Mouse (Mus musculus) liver, embryonic 14 days (tissue): ENCODE data around the gene Pgrmc1. TPM values are rescaled to one million over a fixed set of nuclear protein-coding genes. Genes with fewer than 3 reads are reported as not detected.

Experiments used
- polyA plus RNA-seq: library from polyadenylated mRNA; depleted of rRNA; stranded (reverse); fragments of >200 nt; gene quantifications from 2 replicates; pipeline ENCODE4 v1.2.3, GENCODE M21; 2012; rRNA removed

The Pgrmc1 gene
- polyA plus RNA-seq = 44.4 and 55.9 TPM in 2 replicates

DNA sequence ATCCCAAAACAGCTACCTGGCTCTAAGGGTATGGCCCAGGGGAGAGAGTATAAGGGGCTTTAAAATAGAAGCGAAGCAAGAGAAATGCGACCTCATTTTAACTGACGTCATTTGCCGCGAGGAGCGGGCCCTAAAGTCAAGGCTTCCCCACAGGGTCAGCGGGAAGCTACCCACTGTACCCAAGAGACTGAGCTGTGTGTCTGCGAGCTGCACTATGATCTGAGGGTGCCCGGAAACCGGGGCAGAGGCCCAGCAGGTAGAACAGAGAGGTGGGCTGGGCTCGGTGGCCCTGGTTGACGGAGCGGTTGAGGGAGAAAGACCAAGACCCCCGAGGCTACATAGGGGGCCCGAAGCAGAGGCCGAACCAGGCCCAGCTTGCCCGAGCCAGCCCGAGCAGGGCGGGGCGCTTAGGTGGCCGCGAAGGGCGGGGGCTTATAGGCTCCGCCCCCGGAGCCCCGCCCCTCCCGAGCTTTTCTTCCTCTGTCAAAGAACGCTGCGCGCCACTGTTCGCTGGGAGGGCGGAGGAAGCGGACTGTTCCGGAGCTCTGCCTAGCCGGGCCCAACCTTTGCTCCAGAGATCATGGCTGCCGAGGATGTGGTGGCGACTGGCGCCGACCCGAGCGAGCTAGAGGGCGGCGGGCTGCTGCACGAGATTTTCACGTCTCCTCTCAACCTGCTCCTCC lies at the start of gene Pgrmc1:
Gene Pgrmc1, plus strand, starts transcription at position 500 of the 683 bp plus-strand sequence.

DNA sequence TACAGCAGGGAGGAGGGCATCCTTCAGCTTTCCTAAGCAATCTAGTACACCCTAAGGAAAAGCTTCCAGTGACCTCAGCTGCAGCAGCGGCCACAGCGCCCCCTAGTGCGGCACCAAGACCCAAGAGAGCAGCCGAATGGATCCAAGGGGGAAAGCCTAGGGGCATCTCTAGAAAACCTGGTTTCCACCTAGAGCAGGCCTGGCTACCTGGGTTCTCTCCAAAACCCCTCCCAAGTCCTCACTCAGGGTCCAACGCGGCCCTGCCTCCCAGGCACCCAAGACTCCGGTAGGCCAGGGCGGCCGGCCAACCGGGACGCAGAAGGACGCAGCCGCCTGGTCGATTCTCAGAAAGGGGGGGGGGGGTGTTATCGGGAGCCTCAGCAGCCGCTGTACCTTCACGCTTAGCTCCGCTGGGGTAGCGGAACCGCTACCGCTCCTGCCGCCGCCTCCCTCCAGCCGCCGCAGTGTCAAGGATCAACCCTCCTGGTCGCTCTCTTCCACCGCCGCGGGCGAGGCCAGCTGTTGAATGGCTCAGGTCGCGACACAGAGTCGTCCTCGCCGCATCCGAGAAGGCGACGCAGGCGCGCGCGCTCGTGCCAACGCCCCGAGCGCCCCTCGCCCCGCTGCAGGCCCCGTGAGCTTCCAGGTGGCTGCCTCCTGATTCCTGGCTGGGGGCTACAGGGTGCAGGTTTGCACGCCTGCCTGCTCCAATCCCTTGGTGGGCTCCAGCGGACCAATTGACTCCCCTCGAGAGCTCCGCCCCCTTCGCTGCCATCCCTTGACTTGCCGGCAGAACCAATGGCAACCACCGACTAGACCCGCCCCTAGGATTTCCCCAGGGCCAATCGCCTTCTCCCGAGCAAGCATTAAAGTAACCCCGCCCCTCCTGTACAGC lies 46.9 kb downstream of the Pgrmc1 start, which contains the start of gene Akap17b:
Gene Akap17b, minus strand, starts transcription at position 739 of the 895 bp plus-strand sequence.

Other genes starting within 250 kb of the Pgrmc1 start
- gene Gm6268, start 196.9 kb upstream of the Pgrmc1 start, polyA plus RNA-seq = not detected in 2 replicates
- gene Gm14569, start 106.4 kb upstream of the Pgrmc1 start, polyA plus RNA-seq = not detected in 2 replicates
- gene Akap17b, start 47.2 kb downstream of the Pgrmc1 start, polyA plus RNA-seq = 0.62 and 0.65 TPM in 2 replicates
- 0.37 and 0.49 TPM in 2 replicates for gene Slc25a43, start 145.5 kb downstream of the Pgrmc1 start, polyA plus RNA-seq
- gene Slc25a5, start 197.4 kb downstream of the Pgrmc1 start, polyA plus RNA-seq = 331 and 391 TPM in 2 replicates